13 mouse cellular contexts compared by ENCODE assay signal in the genomic region with DNA sequence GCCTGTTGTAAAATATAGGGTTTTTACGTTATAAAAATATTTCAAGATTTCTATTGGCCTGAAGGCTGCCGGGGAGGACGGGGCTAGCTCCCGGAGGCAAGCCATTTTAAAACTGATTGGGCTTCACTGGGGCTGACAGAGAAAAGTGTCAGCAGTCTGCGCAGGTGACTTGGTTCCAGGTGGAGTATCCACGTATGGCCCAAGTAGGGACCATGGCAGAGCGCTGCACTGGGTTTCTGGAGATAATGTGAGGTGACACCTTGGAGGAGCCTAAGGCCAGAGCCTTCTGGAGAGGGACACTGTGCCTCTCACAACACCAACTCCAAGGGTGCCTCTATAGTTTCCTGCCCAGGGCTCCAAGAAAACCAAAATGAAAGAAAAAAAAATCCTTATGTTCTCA.
DNase-seq lines count a peak whose midpoint lies in the region.
"Had no signal": no experiment of that assay in that cellular context is flagged by ENCODE, and none has a peak within 500 bp of the region (broad histone marks: within the 10 kb centered on the region; RNA-seq: fewer than 3 reads in every experiment).

No protein-coding gene starts in this region.

- DNase-seq in heart, adult 11 months = peak; percentile 64
- DNase-seq in heart, adult 18-20 months = no peak
- DNase-seq: adrenal gland, adult 2 months; adrenal gland, adult 8-10 months; adrenal gland, postnatal 10 days; adrenal gland, postnatal 14 days; adrenal gland, postnatal 25 days; adrenal gland, postnatal 36 days; B cell, adult 2 months; cerebellum, adult 11 months; cerebellum, adult 11-12 months; cerebellum, adult 18-20 months; cerebellum, adult 2 months had no signal
